Mouse (Mus musculus): ENCODE measurements around the gene Atp1a2. TPM values are rescaled to one million over a fixed set of nuclear protein-coding genes. Genes with fewer than 3 reads are reported as not detected.

Atp1a2 gene
- polyA plus RNA-seq, 1 experiment from 2014 or later: 63.1 TPM

DNA sequence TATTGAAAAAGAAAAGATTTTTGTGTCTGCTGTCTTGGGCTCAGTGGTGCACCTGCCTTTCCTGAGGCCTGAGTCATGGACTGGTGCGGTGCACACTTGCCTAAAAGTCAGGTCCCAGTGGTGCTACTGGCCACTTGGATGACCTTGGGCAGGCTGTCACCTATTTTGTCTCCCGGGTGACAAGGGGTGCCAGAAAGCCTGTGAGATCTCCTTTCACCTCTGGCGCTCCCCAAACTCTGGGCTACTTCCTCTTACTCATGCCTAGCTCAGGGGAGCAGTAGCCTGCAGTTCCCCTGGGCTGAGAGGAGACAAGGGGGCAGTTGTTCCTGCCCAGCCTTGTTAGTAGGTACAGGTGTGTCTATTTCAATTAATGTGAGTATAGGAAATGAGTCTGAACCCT is 4.4 kb upstream of the Atp1a2 start:
- Histone ChIP-seq H3K4me2 (no peak overlapping the region), H3K4me1 (peaks cover 40% of the 10 kb centered on the region), H3K36me3 (no peaks in the 10 kb centered on the region), H3K4me3 (replicated peaks) (no peak overlapping the region), H3K27me3 (replicated peaks) (no peaks in the 10 kb centered on the region), H3K27ac (replicated peaks) (0 out of 2 replicates have a peak overlapping the region, but pooled peaks have one; percentile 4), H3K9me3 (replicated peaks) (no peaks in the 10 kb centered on the region), H3K9ac (replicated peaks) (no peak overlapping the region)
- no peak for ATAC-seq (ENCODE audit: low FRiP score)
- 71% methylated on average over 3 of the region's 3 CpGs for WGBS

DNA sequence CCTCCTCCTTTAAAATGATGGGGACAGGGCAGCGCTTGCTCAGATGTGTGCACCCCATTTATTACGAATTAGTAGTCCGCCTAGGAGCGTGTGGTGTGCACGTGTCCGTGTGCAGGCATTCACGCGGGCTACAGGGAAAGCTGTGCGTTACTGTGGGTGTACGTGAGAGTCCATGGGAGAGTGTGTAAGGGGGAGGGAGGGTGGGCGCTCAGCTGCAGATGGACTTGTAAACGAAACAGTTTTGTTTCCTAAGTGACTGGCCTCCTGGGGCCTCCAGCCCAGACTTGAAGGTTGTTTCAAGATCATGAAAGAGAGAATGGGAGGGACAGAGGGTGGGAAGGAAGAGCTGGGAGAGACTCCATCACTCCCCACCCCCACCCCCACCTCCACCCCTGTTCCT is 3.3 kb upstream of the Atp1a2 start:
- Histone ChIP-seq H3K27ac (replicated peaks) (0 out of 2 replicates have a peak overlapping the region, but pooled peaks have one; percentile 19), H3K36me3 (no peaks in the 10 kb centered on the region), H3K4me3 (replicated peaks) (no peak overlapping the region), H3K4me1 (peaks cover 39% of the 10 kb centered on the region), H3K4me2 (no peak overlapping the region), H3K9me3 (replicated peaks) (no peaks in the 10 kb centered on the region), H3K9ac (replicated peaks) (no peak overlapping the region), H3K27me3 (replicated peaks) (no peaks in the 10 kb centered on the region)
- WGBS: 43% methylated on average over 12 of the region's 12 CpGs
- no peak for ATAC-seq (ENCODE audit: low FRiP score)

DNA sequence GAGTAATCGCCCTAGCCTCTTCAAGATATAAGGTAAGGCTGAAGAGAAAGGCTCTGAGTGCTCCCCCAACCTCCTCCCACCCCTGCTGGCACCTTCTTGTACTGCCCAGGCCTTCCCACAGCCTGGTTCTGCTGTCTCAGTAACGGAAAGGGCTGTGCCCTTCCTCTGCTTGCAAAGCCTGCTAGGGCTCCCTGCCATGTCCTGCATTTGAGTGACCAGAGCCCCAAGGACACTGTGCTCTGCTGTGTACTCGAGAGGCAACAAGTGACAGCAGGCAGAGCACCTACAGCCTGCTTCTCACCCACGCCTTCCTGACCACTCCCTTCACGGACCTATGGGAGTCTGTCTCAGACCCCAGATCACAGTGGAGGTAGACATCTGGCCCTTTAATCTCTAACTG is 2.4 kb upstream of the Atp1a2 start:
- 70% methylated on average over 5 of the region's 5 CpGs for WGBS
- no peak for ATAC-seq (ENCODE audit: low FRiP score)
- H3K4me1 ChIP-seq: peaks cover 45% of the 10 kb centered on the region
- no peaks in the 10 kb centered on the region for H3K9me3 ChIP-seq (replicated peaks)
- no peak overlapping the region for H3K9ac ChIP-seq (replicated peaks)
- H3K27me3 ChIP-seq (replicated peaks): no peaks in the 10 kb centered on the region
- H3K4me2 ChIP-seq: no peak overlapping the region
- no peak overlapping the region for H3K27ac ChIP-seq (replicated peaks)
- H3K4me3 ChIP-seq (replicated peaks): no peak overlapping the region
- H3K36me3 ChIP-seq: no peaks in the 10 kb centered on the region

DNA sequence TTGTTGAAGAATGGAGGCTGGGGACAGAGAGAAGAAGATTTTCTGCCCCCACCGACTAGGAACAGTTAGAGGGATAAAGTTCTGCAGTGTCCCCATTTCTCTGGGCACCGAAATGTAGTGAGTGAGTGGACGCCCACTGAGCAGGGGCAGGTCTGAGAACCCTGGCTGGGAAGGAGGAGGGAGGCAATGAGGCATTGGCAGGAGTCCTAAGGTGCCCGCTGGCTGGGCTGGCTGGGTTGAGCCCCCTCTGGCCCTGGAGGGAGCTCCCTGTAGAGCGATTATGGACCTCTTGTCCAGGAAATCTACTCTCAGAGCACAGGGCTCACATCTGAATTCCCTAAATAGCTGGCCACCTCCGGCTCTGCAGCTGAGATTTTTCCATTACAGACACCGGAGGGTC is 1.7 kb upstream of the Atp1a2 start:
- Histone ChIP-seq H3K4me1 (peaks cover 52% of the 10 kb centered on the region), H3K27ac (replicated peaks) (no peak overlapping the region), H3K4me2 (no peak overlapping the region), H3K36me3 (no peaks in the 10 kb centered on the region), H3K27me3 (replicated peaks) (no peaks in the 10 kb centered on the region), H3K4me3 (replicated peaks) (no peak overlapping the region), H3K9ac (replicated peaks) (no peak overlapping the region), H3K9me3 (replicated peaks) (no peaks in the 10 kb centered on the region)
- 58% methylated on average over 7 of the region's 7 CpGs for WGBS
- no peak for ATAC-seq (ENCODE audit: low FRiP score)

DNA sequence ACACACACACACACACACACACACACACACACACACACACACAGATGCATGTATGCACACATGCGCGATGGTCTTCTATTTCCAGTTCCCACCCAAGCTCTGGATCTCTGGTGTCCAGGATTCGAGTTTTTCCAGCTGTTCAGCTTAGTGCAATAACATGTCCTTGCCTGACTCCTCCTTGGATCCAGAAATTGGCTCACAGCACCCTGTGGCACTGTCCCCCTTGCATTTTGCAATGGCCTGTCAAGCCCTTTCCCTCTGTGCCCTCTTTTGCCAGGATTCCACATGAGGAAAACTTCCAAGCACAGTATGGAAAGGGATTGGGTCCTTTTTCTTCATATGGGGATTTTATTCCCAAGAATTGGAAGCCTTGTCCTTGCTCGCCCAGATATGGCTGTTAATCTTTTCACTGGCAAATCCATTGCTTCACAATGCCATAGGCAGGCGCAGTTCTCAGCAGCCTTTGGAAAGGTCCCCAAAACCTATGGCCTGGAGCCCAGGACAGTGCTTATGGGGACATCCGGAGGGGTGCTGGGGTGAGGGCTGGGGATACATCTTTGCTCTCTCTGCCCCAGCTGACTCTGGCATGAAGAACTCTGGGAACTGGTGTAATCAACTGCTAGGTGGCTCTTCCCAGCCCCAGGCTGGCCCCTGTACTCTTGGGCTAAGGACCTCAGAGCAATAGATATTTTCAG is 901 bp downstream of the Atp1a2 start:
- Histone ChIP-seq H3K9me3 (replicated peaks) (no peaks in the 10 kb centered on the region), H3K4me3 (replicated peaks) (peak overlapping the region; percentile 30), H3K4me1 (peaks cover 51% of the 10 kb centered on the region), H3K4me2 (peak overlapping the region; percentile 47), H3K27me3 (replicated peaks) (no peaks in the 10 kb centered on the region), H3K27ac (replicated peaks) (peak overlapping the region; percentile 78), H3K9ac (replicated peaks) (peak overlapping the region; percentile 34), H3K36me3 (no peaks in the 10 kb centered on the region)
- WGBS: 81% methylated on average over 6 of the region's 6 CpGs
- no peak for ATAC-seq (ENCODE audit: low FRiP score)

DNA sequence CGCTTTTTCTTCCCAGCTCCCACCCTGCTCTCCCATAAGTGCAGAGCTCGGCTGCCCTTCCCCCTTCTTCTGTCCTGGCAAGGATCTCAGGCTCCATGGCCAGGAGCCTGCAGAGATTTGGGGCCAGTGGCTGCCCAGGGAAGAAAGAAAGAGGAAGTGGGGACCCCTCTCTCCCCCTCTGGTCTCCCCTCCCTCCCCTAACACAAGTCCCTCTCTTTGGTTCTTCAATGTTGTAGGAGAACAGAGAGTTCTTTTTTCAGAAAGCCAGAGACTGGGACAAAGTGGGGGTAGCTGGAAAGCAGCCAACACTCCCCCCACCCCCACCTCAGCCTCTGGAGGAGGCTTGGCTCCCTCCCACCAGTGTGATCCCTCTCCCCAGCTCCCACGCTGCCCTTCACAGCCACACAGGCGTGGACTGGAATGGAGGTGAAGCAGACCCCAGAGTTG is 2.1 kb downstream of the Atp1a2 start:
- Histone ChIP-seq H3K4me3 (replicated peaks) (peak overlapping the region; percentile 30), H3K4me1 (peaks cover 39% of the 10 kb centered on the region), H3K36me3 (no peaks in the 10 kb centered on the region), H3K4me2 (peak overlapping the region; percentile 47), H3K27ac (replicated peaks) (peak overlapping the region; percentile 78), H3K9me3 (replicated peaks) (no peaks in the 10 kb centered on the region), H3K27me3 (replicated peaks) (no peaks in the 10 kb centered on the region), H3K9ac (replicated peaks) (no peak overlapping the region)
- ATAC-seq (ENCODE audit: low FRiP score): peak; percentile 79
- WGBS: 46% methylated on average over 4 of the region's 4 CpGs

DNA sequence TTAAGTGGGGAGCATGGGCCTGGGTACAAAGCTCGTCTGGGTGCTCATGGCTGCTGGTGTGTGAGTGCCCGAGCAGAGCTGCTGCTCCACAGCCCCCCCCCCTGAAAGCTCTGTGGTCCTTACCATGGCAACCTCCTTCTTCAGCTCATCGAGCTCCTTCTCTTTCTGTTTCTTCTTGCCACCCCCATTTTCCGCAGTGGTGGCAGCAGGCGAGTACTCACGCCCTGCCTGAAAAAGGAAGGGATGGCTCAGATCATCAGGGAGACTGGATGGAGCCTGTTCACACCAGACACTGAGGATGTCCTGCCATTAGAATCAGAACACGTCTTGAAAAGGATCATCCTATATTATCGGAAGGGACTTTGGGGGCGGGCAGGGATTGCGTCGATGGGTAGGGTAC is 4.4 kb downstream of the Atp1a2 start:
- ATAC-seq (ENCODE audit: low FRiP score): no peak
- H3K4me2 ChIP-seq: no peak overlapping the region
- H3K9ac ChIP-seq (replicated peaks): no peak overlapping the region
- peaks cover 28% of the 10 kb centered on the region for H3K4me1 ChIP-seq
- H3K9me3 ChIP-seq (replicated peaks): no peaks in the 10 kb centered on the region
- no peaks in the 10 kb centered on the region for H3K36me3 ChIP-seq
- WGBS: 83% methylated on average over 11 of the region's 11 CpGs
- H3K27ac ChIP-seq (replicated peaks): no peak overlapping the region; the same call in 1 of the 2 replicates
- H3K27me3 ChIP-seq (replicated peaks): no peaks in the 10 kb centered on the region
- H3K4me3 ChIP-seq (replicated peaks): no peak overlapping the region

DNA sequence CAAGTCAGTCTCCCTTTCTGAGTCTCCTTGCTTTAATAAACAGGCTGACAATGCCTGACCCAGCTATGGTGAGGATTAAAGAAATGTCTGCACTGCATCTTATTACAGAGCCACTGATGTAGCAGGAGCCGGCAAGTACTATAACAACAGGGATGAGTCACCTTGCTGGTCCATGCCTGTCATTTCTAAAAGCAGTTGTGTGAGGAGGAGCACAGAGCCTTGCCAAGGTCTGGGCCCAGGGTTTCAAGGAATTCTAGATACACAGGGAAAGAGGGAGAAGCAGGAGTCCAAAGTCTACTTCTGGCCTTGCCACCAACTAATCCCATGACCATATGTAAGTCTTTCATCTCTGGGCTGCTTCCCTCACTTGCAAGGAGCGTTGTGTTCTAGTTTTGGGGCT is 5.0 kb downstream of the Atp1a2 start:
- no peak overlapping the region for H3K4me3 ChIP-seq (replicated peaks)
- no peak overlapping the region for H3K4me2 ChIP-seq
- no peak overlapping the region for H3K27ac ChIP-seq (replicated peaks)
- WGBS: 91% methylated on average over 2 of the region's 2 CpGs
- H3K36me3 ChIP-seq: no peaks in the 10 kb centered on the region
- H3K9ac ChIP-seq (replicated peaks): no peak overlapping the region
- peaks cover 22% of the 10 kb centered on the region for H3K4me1 ChIP-seq
- H3K27me3 ChIP-seq (replicated peaks): no peaks in the 10 kb centered on the region
- ATAC-seq (ENCODE audit: low FRiP score): no peak
- no peaks in the 10 kb centered on the region for H3K9me3 ChIP-seq (replicated peaks)

DNA sequence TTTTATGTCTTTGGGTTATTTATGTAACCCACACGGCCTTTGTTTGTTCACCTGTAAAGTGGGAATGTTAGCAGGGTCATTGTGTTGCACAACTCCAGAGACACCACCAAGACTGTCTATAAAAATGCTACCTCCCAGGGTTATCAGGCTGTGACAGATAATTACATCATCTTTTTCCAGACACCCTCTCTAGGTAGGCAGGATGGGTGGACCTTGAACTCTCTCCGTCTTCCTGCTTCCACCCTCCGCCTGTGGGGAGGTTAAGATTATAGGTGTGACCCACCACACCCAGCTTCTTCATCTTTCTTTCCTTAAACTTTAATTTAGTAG is 8.3 kb downstream of the Atp1a2 start:
- Histone ChIP-seq H3K4me1 (peaks cover 4% of the 10 kb centered on the region; the same call in 1 of the 2 replicates), H3K9me3 (replicated peaks) (no peaks in the 10 kb centered on the region), H3K36me3 (no peaks in the 10 kb centered on the region), H3K9ac (replicated peaks) (no peak overlapping the region), H3K4me2 (no peak overlapping the region), H3K27ac (replicated peaks) (no peak overlapping the region), H3K27me3 (replicated peaks) (no peaks in the 10 kb centered on the region), H3K4me3 (replicated peaks) (no peak overlapping the region)
- no peak for ATAC-seq (ENCODE audit: low FRiP score)
- WGBS: 85% methylated on average over 3 of the region's 3 CpGs

DNA sequence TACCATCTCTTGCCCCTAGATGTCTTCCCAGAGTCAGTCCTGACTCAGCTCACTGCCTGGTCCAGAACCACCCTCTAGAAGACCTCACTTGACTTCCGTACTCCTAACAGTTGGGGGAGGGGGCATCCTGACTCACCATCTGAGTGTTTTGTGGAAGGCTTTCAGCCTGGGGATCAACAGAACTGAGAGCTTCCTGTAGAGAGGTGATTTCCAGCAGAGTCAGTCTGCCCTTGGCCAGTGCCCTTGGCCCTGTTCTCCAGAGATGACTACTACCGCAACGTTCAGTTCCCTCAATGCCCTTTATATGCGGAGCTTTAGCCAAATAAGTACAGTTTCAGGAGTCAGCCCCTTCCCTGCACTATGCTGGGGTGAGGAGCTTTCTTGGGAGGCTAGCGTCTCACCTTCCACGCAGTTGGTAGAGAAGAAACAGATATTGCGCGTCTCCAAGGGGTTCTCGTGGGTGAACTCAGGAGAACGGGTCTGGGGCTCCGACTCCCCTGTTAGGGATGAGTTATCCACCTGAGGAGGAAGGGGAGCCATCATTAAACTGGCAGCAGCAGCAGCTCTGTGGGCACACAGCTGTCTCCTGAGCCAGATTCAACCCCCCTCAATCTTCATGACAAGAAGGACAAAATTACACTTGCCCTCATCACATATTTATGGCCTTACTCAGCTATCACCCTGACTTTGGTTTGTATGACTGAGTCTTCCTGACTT is 8.8 kb downstream of the Atp1a2 start:
- no peaks in the 10 kb centered on the region for H3K9me3 ChIP-seq (replicated peaks)
- no peak overlapping the region for H3K9ac ChIP-seq (replicated peaks)
- no peak overlapping the region for H3K27ac ChIP-seq (replicated peaks)
- no peaks in the 10 kb centered on the region for H3K36me3 ChIP-seq
- 92% methylated on average over 11 of the region's 11 CpGs for WGBS
- no peaks in the 10 kb centered on the region for H3K27me3 ChIP-seq (replicated peaks)
- H3K4me3 ChIP-seq (replicated peaks): no peak overlapping the region
- H3K4me1 ChIP-seq: no peaks in the 10 kb centered on the region
- ATAC-seq (ENCODE audit: low FRiP score): no peak
- no peak overlapping the region for H3K4me2 ChIP-seq

DNA sequence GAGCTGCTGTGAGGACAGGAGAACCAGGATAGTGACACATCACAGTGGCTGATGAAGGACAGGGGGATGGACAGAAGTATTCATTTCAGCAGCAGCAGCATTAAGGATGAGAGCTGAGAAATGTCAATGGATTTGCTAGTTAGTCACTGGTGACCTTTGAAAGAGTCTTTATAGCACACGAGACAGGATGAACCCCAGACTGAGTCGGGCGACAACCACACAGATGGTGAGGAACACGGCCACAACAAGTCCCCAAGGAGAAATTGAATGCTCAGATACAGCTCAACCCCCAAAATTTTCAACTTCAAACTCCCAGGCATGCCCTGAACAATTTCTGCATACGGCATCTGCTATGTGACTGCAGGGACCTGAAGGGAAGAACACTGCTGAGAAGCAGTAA is 11.1 kb downstream of the Atp1a2 start:
- Histone ChIP-seq H3K4me3 (replicated peaks) (no peak overlapping the region), H3K4me1 (no peaks in the 10 kb centered on the region), H3K27ac (replicated peaks) (no peak overlapping the region), H3K9ac (replicated peaks) (no peak overlapping the region), H3K27me3 (replicated peaks) (no peaks in the 10 kb centered on the region), H3K9me3 (replicated peaks) (no peaks in the 10 kb centered on the region), H3K4me2 (no peak overlapping the region), H3K36me3 (no peaks in the 10 kb centered on the region)
- WGBS: 74% methylated on average over 5 of the region's 5 CpGs
- ATAC-seq (ENCODE audit: low FRiP score): no peak

DNA sequence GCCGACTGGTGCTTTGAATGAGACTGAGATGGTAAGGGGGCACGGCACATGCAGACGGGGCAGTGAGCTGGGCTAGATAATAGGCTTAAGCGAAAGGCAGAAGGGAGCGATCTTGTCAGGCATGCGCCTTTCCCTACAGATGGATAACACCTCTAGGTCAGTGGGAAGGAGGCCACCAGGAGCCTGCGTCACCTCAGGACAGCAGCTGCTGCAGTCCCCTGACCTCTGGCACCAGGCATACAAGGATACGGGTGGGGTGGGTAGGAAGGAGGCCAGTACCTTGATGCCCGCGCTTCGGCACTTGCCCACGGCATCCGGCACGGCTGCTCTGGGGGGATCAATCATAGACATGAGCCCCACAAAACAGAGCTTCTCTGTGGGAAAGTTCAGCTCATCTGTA is 13.6 kb downstream of the Atp1a2 start:
- Histone ChIP-seq H3K36me3 (no peaks in the 10 kb centered on the region), H3K9me3 (replicated peaks) (no peaks in the 10 kb centered on the region), H3K27ac (replicated peaks) (no peak overlapping the region), H3K4me2 (no peak overlapping the region), H3K9ac (replicated peaks) (no peak overlapping the region), H3K4me3 (replicated peaks) (no peak overlapping the region), H3K4me1 (peaks cover 8% of the 10 kb centered on the region; the same call in 1 of the 2 replicates), H3K27me3 (replicated peaks) (no peaks in the 10 kb centered on the region)
- WGBS: 93% methylated on average over 14 of the region's 14 CpGs
- ATAC-seq (ENCODE audit: low FRiP score): no peak
